Mouse (Mus musculus) MEL (cell line): ENCODE results near the gene Klf16.

Source experiments
- HCFC1 ChIP-seq: IDR thresholded peaks from 2 replicates; pipeline ENCODE4 v1.6.1; 2012; ENCODE audit warnings: low read depth, mild to moderate bottlenecking, inconsistent platforms, low read length, improper control_type of control experiment, moderate library complexity
- USF1 ChIP-seq: IDR thresholded peaks from 2 replicates; pipeline ENCODE4 v1.6.1; 2014; ENCODE audit warnings: low read depth, mild to moderate bottlenecking, inconsistent platforms, low read length, improper control_type of control experiment, moderate library complexity

GRCm38 (mm10) chr10:80535071-80535470 is 42.0 kb downstream of the Klf16 start:
- TF ChIP-seq HCFC1 (no peak), USF1 (no peak)
